Mouse (Mus musculus): ENCODE results near the gene Ddx28. TPM values are rescaled to one million over a fixed set of nuclear protein-coding genes. Genes with fewer than 3 reads are reported as not detected.

Gene Ddx28
- polyA plus RNA-seq, 1 experiment from 2014 or later = 19.9 TPM

Other genes starting within 250 kb of the Ddx28 start
- 12.8 and 14.6 TPM in 2 replicates for gene Ranbp10, start 184.5 kb downstream of the Ddx28 start, polyA plus RNA-seq (2016; fragmentation: Nextera tagmentation; extraction: Ambion mirVana)
- 0.84 and 1.5 TPM in 2 replicates for gene Tsnaxip1, start 184.2 kb downstream of the Ddx28 start, polyA plus RNA-seq (2016; fragmentation: Nextera tagmentation; extraction: Ambion mirVana)
- gene Cenpt, start 158.6 kb downstream of the Ddx28 start, polyA plus RNA-seq (2016; fragmentation: Nextera tagmentation; extraction: Ambion mirVana) = 63.8 and 64.5 TPM in 2 replicates
- 74.3 and 77.8 TPM in 2 replicates for gene Thap11, start 156.8 kb downstream of the Ddx28 start, polyA plus RNA-seq (2016; fragmentation: Nextera tagmentation; extraction: Ambion mirVana)
- gene Nutf2, start 151.3 kb downstream of the Ddx28 start, polyA plus RNA-seq (2016; fragmentation: Nextera tagmentation; extraction: Ambion mirVana) = 241 and 248 TPM in 2 replicates
- 69.3 and 72.1 TPM in 2 replicates for gene Edc4, start 131.0 kb downstream of the Ddx28 start, polyA plus RNA-seq (2016; fragmentation: Nextera tagmentation; extraction: Ambion mirVana)
- gene Nrn1l, start 118.3 kb downstream of the Ddx28 start, polyA plus RNA-seq (2016; fragmentation: Nextera tagmentation; extraction: Ambion mirVana) = 0.56 and 0.63 TPM in 2 replicates
- gene Pskh1, start 111.4 kb downstream of the Ddx28 start, polyA plus RNA-seq (2016; fragmentation: Nextera tagmentation; extraction: Ambion mirVana) = 22.4 and 28.7 TPM in 2 replicates
- 2.6 and 2.7 TPM in 2 replicates for gene Ctrl, start 78.0 kb downstream of the Ddx28 start, polyA plus RNA-seq (2016; fragmentation: Nextera tagmentation; extraction: Ambion mirVana)
- gene Psmb10, start 73.4 kb downstream of the Ddx28 start, polyA plus RNA-seq (2016; fragmentation: Nextera tagmentation; extraction: Ambion mirVana) = 27.3 and 30.2 TPM in 2 replicates
- gene Lcat, start 68.5 kb downstream of the Ddx28 start, polyA plus RNA-seq (2016; fragmentation: Nextera tagmentation; extraction: Ambion mirVana) = 0.57 and 0.79 TPM in 2 replicates
- gene Slc12a4, start 45.8 kb downstream of the Ddx28 start, polyA plus RNA-seq (2016; fragmentation: Nextera tagmentation; extraction: Ambion mirVana) = 19.5 TPM in 2 replicates
- not detected in 2 replicates for gene Dpep3, start 32.5 kb downstream of the Ddx28 start, polyA plus RNA-seq (2016; fragmentation: Nextera tagmentation; extraction: Ambion mirVana)
- 16.3 and 20.7 TPM in 2 replicates for gene Dus2, start 20.5 kb downstream of the Ddx28 start, polyA plus RNA-seq (2016; fragmentation: Nextera tagmentation; extraction: Ambion mirVana)
- gene Dpep2nb, start 5.9 kb downstream of the Ddx28 start, polyA plus RNA-seq (2016; fragmentation: Nextera tagmentation; extraction: Ambion mirVana) = not detected in 2 replicates
- 5.7 and 6.7 TPM in 2 replicates for gene Nfatc3, start 47.0 kb upstream of the Ddx28 start, polyA plus RNA-seq (2016; fragmentation: Nextera tagmentation; extraction: Ambion mirVana)
- gene Esrp2, start 125.1 kb upstream of the Ddx28 start, polyA plus RNA-seq (2016; fragmentation: Nextera tagmentation; extraction: Ambion mirVana) = 2.6 and 2.9 TPM in 2 replicates
- gene Pla2g15, start 138.5 kb upstream of the Ddx28 start, polyA plus RNA-seq (2016; fragmentation: Nextera tagmentation; extraction: Ambion mirVana) = 18.2 and 20.1 TPM in 2 replicates
- gene Slc7a6, start 157.0 kb upstream of the Ddx28 start, polyA plus RNA-seq (2016; fragmentation: Nextera tagmentation; extraction: Ambion mirVana) = 55.8 and 60.8 TPM in 2 replicates
- gene Slc7a6os, start 199.1 kb upstream of the Ddx28 start, polyA plus RNA-seq (2016; fragmentation: Nextera tagmentation; extraction: Ambion mirVana) = 37.2 and 38.5 TPM in 2 replicates
- gene Prmt7, start 199.1 kb upstream of the Ddx28 start, polyA plus RNA-seq (2016; fragmentation: Nextera tagmentation; extraction: Ambion mirVana) = 50.9 and 53.0 TPM in 2 replicates